Mouse (Mus musculus) MEL (cell line): ENCODE results near the gene Cdc42.

Experiments
- CTCF ChIP-seq, 3 experiments: IDR thresholded peaks in 2 of 3; conservative IDR thresholded peaks in 1 of 3; 2 replicates each; pipeline ENCODE4 v1.5.1; 2011 to 2012; ENCODE audit warnings: low read length in 3 of 3, low read depth in 2 of 3, mild to moderate bottlenecking in 2 of 3, improper control_type of control experiment in 1 of 3, inconsistent platforms in 1 of 3, mixed read lengths in 1 of 3, moderate library complexity in 1 of 3; ENCODE audit not compliant: control insufficient read depth in 1 of 3, insufficient read depth in 1 of 3, poor library complexity in 1 of 3, severe bottlenecking in 1 of 3
- EP300 ChIP-seq, 2 experiments: IDR thresholded peaks; 2 replicates each; pipeline ENCODE4 v1.6.1; 2011; ENCODE audit warnings: improper control_type of control experiment in 2 of 2, low read length in 2 of 2, low read depth in 1 of 2, mild to moderate bottlenecking in 1 of 2
- ETS1 ChIP-seq: IDR thresholded peaks from 2 replicates; pipeline ENCODE4 v1.6.1; 2012; ENCODE audit warnings: low read depth, mild to moderate bottlenecking, inconsistent platforms, low read length, improper control_type of control experiment, moderate library complexity
- GABPA ChIP-seq: IDR thresholded peaks from 2 replicates; pipeline ENCODE4 v1.6.1; 2012; ENCODE audit warnings: low read depth, mild to moderate bottlenecking, inconsistent platforms, low read length, improper control_type of control experiment, moderate library complexity
- MAZ ChIP-seq: IDR thresholded peaks from 2 replicates; pipeline ENCODE4 v1.6.1; 2012; ENCODE audit warnings: low read depth, mild to moderate bottlenecking, inconsistent platforms, low read length, improper control_type of control experiment
- MEF2A ChIP-seq: IDR thresholded peaks from 2 replicates; pipeline ENCODE4 v1.6.1; 2014; ENCODE audit warnings: low read depth, mild to moderate bottlenecking, inconsistent platforms, low read length, improper control_type of control experiment; ENCODE audit not compliant: poor library complexity, insufficient replicate concordance, severe bottlenecking; ENCODE audit errors: extremely low read depth
- MYC ChIP-seq: IDR thresholded peaks from 2 replicates; pipeline ENCODE4 v1.6.1; 2011; ENCODE audit warnings: low read depth, mild to moderate bottlenecking, low read length, improper control_type of control experiment, moderate library complexity
- POLR2A ChIP-seq, 2 experiments: IDR thresholded peaks; 2 replicates each; pipeline ENCODE4 v1.6.1; 2011 to 2012; ENCODE audit warnings: low read length in 2 of 2, mild to moderate bottlenecking in 2 of 2, control low read depth in 1 of 2, improper control_type of control experiment in 1 of 2, low read depth in 1 of 2, moderate library complexity in 1 of 2; ENCODE audit not compliant: control insufficient read depth in 1 of 2, insufficient read depth in 1 of 2, poor library complexity in 1 of 2
- SIN3A ChIP-seq: IDR thresholded peaks from 2 replicates; pipeline ENCODE4 v1.6.1; 2012; ENCODE audit warnings: low read length, improper control_type of control experiment, inconsistent platforms
- TAL1 ChIP-seq: IDR thresholded peaks from 2 replicates; pipeline ENCODE4 v1.6.1; 2012; ENCODE audit warnings: mild to moderate bottlenecking, inconsistent platforms, low read length, moderate library complexity, mixed read lengths
- ZNF384 ChIP-seq: IDR thresholded peaks from 2 replicates; pipeline ENCODE4 v1.6.1; 2012; ENCODE audit warnings: low read depth, mild to moderate bottlenecking, inconsistent platforms, low read length, improper control_type of control experiment

DNA sequence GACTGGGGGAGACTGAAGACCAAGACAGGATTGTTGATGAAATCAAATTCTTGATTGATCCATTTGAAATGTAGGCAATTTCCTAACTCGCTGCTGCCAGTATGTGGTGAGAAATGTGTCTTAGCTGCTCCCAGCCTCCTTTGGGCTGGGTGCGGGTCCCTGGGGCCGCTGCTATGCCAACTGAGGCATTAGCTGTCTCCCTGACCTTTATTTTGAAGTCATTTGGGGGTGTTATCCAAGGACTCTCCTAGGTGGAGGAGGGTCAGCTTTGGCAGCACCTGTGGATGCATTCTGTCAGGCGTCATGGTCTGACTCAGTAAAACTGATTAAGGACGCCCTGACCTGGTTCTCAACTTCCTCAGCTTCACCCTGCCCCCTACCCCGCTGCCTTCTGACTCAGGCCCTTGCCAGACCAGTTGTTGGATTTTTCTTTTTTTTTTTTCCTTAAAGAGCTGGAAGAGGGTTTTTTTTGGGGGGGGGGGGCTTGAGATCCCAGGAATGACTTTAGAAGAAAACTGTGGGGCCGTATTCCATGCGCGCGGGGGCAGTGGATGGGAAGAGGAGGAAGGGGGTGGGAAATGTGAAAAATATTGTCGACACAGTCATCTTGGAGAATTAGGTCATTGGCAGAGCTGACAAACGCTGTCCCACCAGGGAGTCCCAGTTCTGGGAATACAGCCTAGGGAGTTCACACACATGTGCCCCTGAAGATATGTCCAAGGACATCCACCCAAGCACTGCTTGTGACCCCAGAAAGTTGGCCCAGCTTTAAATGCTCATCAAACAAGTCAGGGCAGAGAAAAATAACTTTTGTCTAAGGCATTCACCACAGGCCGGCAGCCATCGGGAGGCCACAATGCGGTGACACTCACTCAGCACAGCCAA is 39.4 kb upstream of the Cdc42 start:
- TF ChIP-seq POLR2A (IDR thresholded peaks at IDR 0.05; ENCODE audit: control insufficient read depth in 1 of 2, insufficient read depth in 1 of 2, low read depth in 1 of 2, low read length in 2 of 2, poor library complexity in 1 of 2): no peak
- no peak for TF ChIP-seq ETS1
- no peak for TF ChIP-seq SIN3A
- no peak for TF ChIP-seq GABPA
- no peak for TF ChIP-seq MAZ
- TF ChIP-seq MYC: no peak
- TF ChIP-seq ZNF384: no peak
- no peak for TF ChIP-seq TAL1
- no peak for TF ChIP-seq EP300 (IDR thresholded peaks at IDR 0.05; ENCODE audit: low read depth in 1 of 2, low read length in 2 of 2)
- TF ChIP-seq MEF2A: no peak
- TF ChIP-seq CTCF (IDR thresholded peaks at IDR 0.05 in 2 of 3, conservative IDR thresholded peaks at IDR 0.05 in 1 of 3; ENCODE audit: control insufficient read depth in 1 of 3, insufficient read depth in 1 of 3, low read depth in 2 of 3, low read length in 3 of 3, poor library complexity in 1 of 3, severe bottlenecking in 1 of 3): no peak
